Mouse (Mus musculus): ENCODE data around the gene Dip2b.

DNA sequence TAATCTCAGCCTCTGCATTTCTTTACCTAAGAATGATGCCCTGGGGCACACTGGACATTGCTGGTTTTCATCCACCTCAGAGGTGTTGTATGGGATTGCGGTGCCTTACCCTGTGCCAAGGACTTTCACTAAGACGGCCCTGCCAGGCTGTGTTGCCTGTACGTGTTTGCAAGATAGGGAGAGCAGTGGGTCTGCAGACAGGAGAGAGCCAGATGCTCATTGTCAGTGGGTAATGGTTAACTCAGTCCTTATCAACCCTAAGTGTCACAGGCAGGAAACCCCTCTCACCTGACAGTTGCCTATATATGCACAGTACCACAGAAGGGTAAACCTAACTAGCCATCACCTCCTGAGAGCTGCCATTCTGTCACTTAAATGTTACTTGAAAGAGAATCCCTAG is 107.5 kb downstream of the Dip2b start:
- TF ChIP-seq CTCF (IDR thresholded peaks at IDR 0.05; ENCODE audit: low read depth, low read length) = no peak
- TF ChIP-seq POLR2A (IDR thresholded peaks at IDR 0.05; ENCODE audit: extremely low read depth, insufficient read depth, low read length) = no peak
